Mouse (Mus musculus) MEL (cell line): ENCODE measurements around the gene Tnrc6c. TPM values are rescaled to one million over a fixed set of nuclear protein-coding genes. Genes with fewer than 3 reads are reported as not detected.

Experiments
- DNase-seq: peaks from one replicate; pipeline ENCODE4 v3.0.0; 2011; ENCODE audit warnings: low read depth, low spot score
- H3K27ac ChIP-seq: 2 replicates; pipeline ENCODE4 v1.5.1; 2012; ENCODE audit warnings: low read depth, mild to moderate bottlenecking, control low read depth, low read length, moderate library complexity; ENCODE audit not compliant: control insufficient read depth
- H3K27me3 ChIP-seq, 2 experiments: fragments of 150-350 bp in 1 of 2; sonication (generic) in 1 of 2; 2 replicates each; pipeline ENCODE4 v1.6.1; 2012; ENCODE audit warnings: low read length in 2 of 2, mild to moderate bottlenecking in 2 of 2, improper control_type of control experiment in 1 of 2, moderate library complexity in 1 of 2; ENCODE audit not compliant: insufficient read depth in 2 of 2, control insufficient read depth in 1 of 2
- H3K36me3 ChIP-seq, 2 experiments: 2 replicates each; pipeline ENCODE4 v1.6.1; 2012 to 2014; ENCODE audit warnings: low read length in 2 of 2, improper control_type of control experiment in 1 of 2, inconsistent platforms in 1 of 2, mild to moderate bottlenecking in 1 of 2; ENCODE audit not compliant: insufficient read depth in 2 of 2, control insufficient read depth in 1 of 2
- H3K4me1 ChIP-seq, 2 experiments: fragments of 150-350 bp in 1 of 2; sonication (generic) in 1 of 2; 2 replicates each; pipeline ENCODE4 v1.6.1; 2012; ENCODE audit warnings: low read length in 2 of 2, improper control_type of control experiment in 1 of 2, mild to moderate bottlenecking in 1 of 2; ENCODE audit not compliant: insufficient read depth in 2 of 2, control insufficient read depth in 1 of 2
- H3K4me3 ChIP-seq, 2 experiments: fragments of 150-350 bp in 1 of 2; sonication (generic) in 1 of 2; 2 replicates each; pipeline ENCODE4 v1.5.1; 2012; ENCODE audit warnings: low read depth in 2 of 2, low read length in 2 of 2, mild to moderate bottlenecking in 2 of 2, moderate library complexity in 2 of 2, control low read depth in 1 of 2, improper control_type of control experiment in 1 of 2; ENCODE audit not compliant: control insufficient read depth in 1 of 2, insufficient read depth in 1 of 2
- H3K79me2 ChIP-seq: 2 replicates; pipeline ENCODE4 v1.6.1; 2012; ENCODE audit warnings: mild to moderate bottlenecking, low read length, moderate library complexity; ENCODE audit not compliant: control insufficient read depth, poor library complexity, insufficient read depth
- H3K9ac ChIP-seq: 2 replicates; pipeline ENCODE4 v1.6.1; 2012; ENCODE audit warnings: low read depth, mild to moderate bottlenecking, control low read depth, low read length, moderate library complexity; ENCODE audit not compliant: control insufficient read depth, poor library complexity, severe bottlenecking
- H3K9me3 ChIP-seq: fragments of 150-350 bp; sonication (generic); replicated peaks from 2 replicates; pipeline ENCODE4 v1.6.1; 2012; ENCODE audit warnings: mild to moderate bottlenecking, low read length, improper control_type of control experiment, moderate library complexity; ENCODE audit not compliant: insufficient read depth
- CHD1 ChIP-seq: IDR thresholded peaks from 2 replicates; pipeline ENCODE4 v1.6.1; 2012; ENCODE audit warnings: low read depth, mild to moderate bottlenecking, inconsistent platforms, low read length, improper control_type of control experiment
- CHD2 ChIP-seq: IDR thresholded peaks from 2 replicates; pipeline ENCODE4 v1.6.1; 2011; ENCODE audit warnings: low read length, improper control_type of control experiment
- EP300 ChIP-seq, 2 experiments: IDR thresholded peaks; 2 replicates each; pipeline ENCODE4 v1.6.1; 2011; ENCODE audit warnings: improper control_type of control experiment in 2 of 2, low read length in 2 of 2, low read depth in 1 of 2, mild to moderate bottlenecking in 1 of 2
- ETS1 ChIP-seq: IDR thresholded peaks from 2 replicates; pipeline ENCODE4 v1.6.1; 2012; ENCODE audit warnings: low read depth, mild to moderate bottlenecking, inconsistent platforms, low read length, improper control_type of control experiment, moderate library complexity
- HCFC1 ChIP-seq: IDR thresholded peaks from 2 replicates; pipeline ENCODE4 v1.6.1; 2012; ENCODE audit warnings: low read depth, mild to moderate bottlenecking, inconsistent platforms, low read length, improper control_type of control experiment, moderate library complexity
- JUND ChIP-seq: IDR thresholded peaks from 2 replicates; pipeline ENCODE4 v1.6.1; 2011; ENCODE audit warnings: low read depth, mild to moderate bottlenecking, improper control_type of control experiment, low read length
- KAT2A ChIP-seq: conservative IDR thresholded peaks from 2 replicates; pipeline ENCODE4 v1.6.1; 2012; ENCODE audit warnings: low read depth, low read length, improper control_type of control experiment, inconsistent platforms
- MAX ChIP-seq: IDR thresholded peaks from 2 replicates; pipeline ENCODE4 v1.6.1; 2011; ENCODE audit warnings: low read length, improper control_type of control experiment
- MAZ ChIP-seq: IDR thresholded peaks from 2 replicates; pipeline ENCODE4 v1.6.1; 2012; ENCODE audit warnings: low read depth, mild to moderate bottlenecking, inconsistent platforms, low read length, improper control_type of control experiment
- MEF2A ChIP-seq: IDR thresholded peaks from 2 replicates; pipeline ENCODE4 v1.6.1; 2014; ENCODE audit warnings: low read depth, mild to moderate bottlenecking, inconsistent platforms, low read length, improper control_type of control experiment; ENCODE audit not compliant: poor library complexity, insufficient replicate concordance, severe bottlenecking; ENCODE audit errors: extremely low read depth
- MXI1 ChIP-seq: IDR thresholded peaks from 2 replicates; pipeline ENCODE4 v1.6.1; 2011; ENCODE audit warnings: mild to moderate bottlenecking, low read depth, low read length, improper control_type of control experiment
- POLR2AphosphoS2 ChIP-seq: IDR thresholded peaks from 2 replicates; pipeline ENCODE4 v1.6.1; 2011; ENCODE audit warnings: low read length, improper control_type of control experiment
- RAD21 ChIP-seq: IDR thresholded peaks from 2 replicates; pipeline ENCODE4 v1.6.1; 2011; ENCODE audit warnings: mild to moderate bottlenecking, low read depth, low read length, improper control_type of control experiment
- SIN3A ChIP-seq: IDR thresholded peaks from 2 replicates; pipeline ENCODE4 v1.6.1; 2012; ENCODE audit warnings: low read length, improper control_type of control experiment, inconsistent platforms
- SMC3 ChIP-seq: IDR thresholded peaks from 2 replicates; pipeline ENCODE4 v1.6.1; 2011; ENCODE audit warnings: low read depth, low read length, improper control_type of control experiment
- TBP ChIP-seq: IDR thresholded peaks from 2 replicates; pipeline ENCODE4 v1.8.0; 2011; ENCODE audit warnings: low read depth, low read length, improper control_type of control experiment
- TCF12 ChIP-seq: IDR thresholded peaks from 2 replicates; pipeline ENCODE4 v1.6.1; 2014; ENCODE audit warnings: low read depth, mild to moderate bottlenecking, inconsistent platforms, low read length, improper control_type of control experiment, moderate library complexity
- ZKSCAN1 ChIP-seq: IDR thresholded peaks from 2 replicates; pipeline ENCODE4 v1.6.1; 2012; ENCODE audit warnings: low read depth, mild to moderate bottlenecking, inconsistent platforms, low read length, improper control_type of control experiment, moderate library complexity
- polyA plus RNA-seq, 2 experiments: library from polyadenylated mRNA; stranded (reverse) in 1 of 2; unstranded in 1 of 2; fragments of >175 nt in 1 of 2; fragments of >200 nt in 1 of 2; gene quantifications; 2 replicates each; pipeline versions ENCODE4 v1.2.1 to v1.2.4; 2012; ENCODE audit warnings: low replicate concordance in 2 of 2, low read depth in 1 of 2; ENCODE audit not compliant: insufficient read length in 2 of 2, insufficient read depth in 1 of 2, missing spikeins in 1 of 2
- total RNA-seq: library from RNA; depleted of rRNA; stranded (reverse); fragments of 300-350 nt; gene quantifications from 2 replicates; pipeline ENCODE4 v1.2.3, GENCODE M21; 2012

The Tnrc6c gene
- total and polyA plus RNA-seq, 3 experiments = 16.0 to 19.1 TPM; not detected in 1

GRCm38 (mm10) chr11:117676649-117677048, 22.6 kb downstream of the Tnrc6c start:
- no peaks in the 10 kb centered on the region for H3K27me3 ChIP-seq
- DNase-seq = no peak
- no peak overlapping the region for H3K4me3 ChIP-seq
- no peaks in the 10 kb centered on the region for H3K9me3 ChIP-seq
- H3K36me3 ChIP-seq = peaks cover 0 to 3% of the 10 kb centered on the region in 2 experiments; a peak in 1 of 4 replicates
- H3K79me2 ChIP-seq = peaks cover 37% of the 10 kb centered on the region
- no peak overlapping the region for H3K9ac ChIP-seq
- peaks cover 0 to 4% of the 10 kb centered on the region in 2 experiments; a peak in 1 of 4 replicates for H3K4me1 ChIP-seq
- H3K27ac ChIP-seq = no peak overlapping the region
- no peak for TF ChIP-seq CHD1
- TF ChIP-seq EP300 (IDR thresholded peaks at IDR 0.05; ENCODE audit: low read depth in 1 of 2, low read length in 2 of 2) = no peak
- no peak for TF ChIP-seq KAT2A
- TF ChIP-seq TBP = no peak
- TF ChIP-seq MXI1 = no peak
- no peak for TF ChIP-seq ETS1
- no peak for TF ChIP-seq ZKSCAN1
- no peak for TF ChIP-seq MAZ
- TF ChIP-seq SMC3 = no peak
- no peak for TF ChIP-seq MAX
- no peak for TF ChIP-seq CHD2
- TF ChIP-seq HCFC1 = no peak
- TF ChIP-seq RAD21 = no peak
- no peak for TF ChIP-seq POLR2AphosphoS2
- TF ChIP-seq, all 39 proteins: peak for 0

- Histone ChIP-seq H3K79me2 (peaks cover 37% of the 10 kb centered on the region), H3K4me3 (no peak overlapping the region), H3K36me3 (peaks cover 0 to 3% of the 10 kb centered on the region in 2 experiments; a peak in 1 of 4 replicates), H3K27ac (no peak overlapping the region), H3K9ac (no peak overlapping the region), H3K27me3 (no peaks in the 10 kb centered on the region), H3K4me1 (peaks cover 0 to 4% of the 10 kb centered on the region in 2 experiments; a peak in 1 of 4 replicates), H3K9me3 (no peaks in the 10 kb centered on the region)
- TF ChIP-seq TCF12 (no peak), MEF2A (no peak), JUND (no peak), SIN3A (no peak)
- DNase-seq = no peak
These were observed 23.0 kb downstream of the Tnrc6c start for GRCm38 (mm10) chr11:117677111-117677510.
